Mouse (Mus musculus) c-Kit-positive CD71-negative TER-119-negative erythroid progenitor cells, embryonic 14.5 days (primary cell): ENCODE data around the gene Lpgat1.

Experiments used
- DNase-seq: peaks from one replicate; pipeline ENCODE4 v3.0.0-alpha.2; 2013; ENCODE audit warnings: low read depth

Lpgat1 gene

GRCm38 (mm10) chr1:191736425-191736824 is 18.8 kb downstream of the Lpgat1 start:
- DNase-seq, result no peak

GRCm38 (mm10) chr1:191737871-191738270 is 20.2 kb downstream of the Lpgat1 start:
- no peak for DNase-seq

- DNase-seq, result no peak
Measured at GRCm38 (mm10) chr1:191738726-191739125, 21.1 kb downstream of the Lpgat1 start.

- no peak for DNase-seq
Measured at GRCm38 (mm10) chr1:191740587-191741361, 23.1 kb downstream of the Lpgat1 start.

- no peak for DNase-seq
Measured at GRCm38 (mm10) chr1:191741635-191742034, 24.0 kb downstream of the Lpgat1 start.

- DNase-seq, result no peak
Measured at GRCm38 (mm10) chr1:191748431-191748830, 30.8 kb downstream of the Lpgat1 start.

GRCm38 (mm10) chr1:191756520-191757199 is 39.0 kb downstream of the Lpgat1 start:
- peak; percentile 6 for DNase-seq

- no peak for DNase-seq
Measured at GRCm38 (mm10) chr1:191774106-191774505, 56.5 kb downstream of the Lpgat1 start.

- DNase-seq, result no peak
Measured at GRCm38 (mm10) chr1:191775116-191775515, 57.5 kb downstream of the Lpgat1 start.

GRCm38 (mm10) chr1:191777521-191777920 is 59.9 kb downstream of the Lpgat1 start:
- no peak for DNase-seq

- DNase-seq, result no peak
Measured at GRCm38 (mm10) chr1:191780470-191780869, 62.8 kb downstream of the Lpgat1 start.

GRCm38 (mm10) chr1:191785108-191785507 is 67.5 kb downstream of the Lpgat1 start:
- DNase-seq, result no peak

GRCm38 (mm10) chr1:191786255-191786654 is 68.6 kb downstream of the Lpgat1 start:
- DNase-seq, result no peak

- DNase-seq, result no peak
Measured at GRCm38 (mm10) chr1:191787379-191787778, 69.7 kb downstream of the Lpgat1 start.

GRCm38 (mm10) chr1:191792991-191793390 is 75.4 kb downstream of the Lpgat1 start:
- no peak for DNase-seq

- no peak for DNase-seq
Measured at GRCm38 (mm10) chr1:191793888-191794532, 76.4 kb downstream of the Lpgat1 start.

GRCm38 (mm10) chr1:191796238-191796896 is 78.7 kb downstream of the Lpgat1 start:
- DNase-seq, result no peak

- DNase-seq, result no peak
Measured at GRCm38 (mm10) chr1:191802093-191802819, 84.6 kb downstream of the Lpgat1 start.

- DNase-seq, result no peak
Measured at GRCm38 (mm10) chr1:191802820-191803655, 85.4 kb downstream of the Lpgat1 start.

GRCm38 (mm10) chr1:191804747-191805146 is 87.1 kb downstream of the Lpgat1 start:
- DNase-seq, result no peak

GRCm38 (mm10) chr1:191805788-191806187 is 88.2 kb downstream of the Lpgat1 start:
- no peak for DNase-seq
